Mouse (Mus musculus) CH12.LX (cell line): Measurements from ENCODE around the gene Slc27a4.

ENCODE experiments used
- CTCF ChIP-seq, 2 experiments: IDR thresholded peaks in 1 of 2; conservative IDR thresholded peaks in 1 of 2; 2 replicates each; pipeline ENCODE4 v1.5.1; 2011 to 2012; ENCODE audit warnings: low read depth in 2 of 2, low read length in 2 of 2, improper control_type of control experiment in 1 of 2, inconsistent platforms in 1 of 2, mild to moderate bottlenecking in 1 of 2, moderate library complexity in 1 of 2
- POLR2A ChIP-seq: IDR thresholded peaks from 2 replicates; pipeline ENCODE4 v1.6.1; 2011; ENCODE audit warnings: low read depth, mild to moderate bottlenecking, improper control_type of control experiment, low read length
- RAD21 ChIP-seq: IDR thresholded peaks from 2 replicates; pipeline ENCODE4 v1.6.1; 2011; ENCODE audit warnings: low read depth, mild to moderate bottlenecking, low read length, improper control_type of control experiment, moderate library complexity
- RCOR1 ChIP-seq: conservative IDR thresholded peaks from 2 replicates; pipeline ENCODE4 v1.6.1; 2012; ENCODE audit warnings: low read depth, mild to moderate bottlenecking, inconsistent platforms, low read length, improper control_type of control experiment
- USF2 ChIP-seq: conservative IDR thresholded peaks from 2 replicates; pipeline ENCODE4 v1.6.1; 2011; ENCODE audit warnings: low read depth, low read length, improper control_type of control experiment
- ZMIZ1 ChIP-seq: IDR thresholded peaks from 2 replicates; pipeline ENCODE4 v1.6.1; 2012; ENCODE audit warnings: low read depth, mild to moderate bottlenecking, inconsistent platforms, low read length, improper control_type of control experiment

DNA sequence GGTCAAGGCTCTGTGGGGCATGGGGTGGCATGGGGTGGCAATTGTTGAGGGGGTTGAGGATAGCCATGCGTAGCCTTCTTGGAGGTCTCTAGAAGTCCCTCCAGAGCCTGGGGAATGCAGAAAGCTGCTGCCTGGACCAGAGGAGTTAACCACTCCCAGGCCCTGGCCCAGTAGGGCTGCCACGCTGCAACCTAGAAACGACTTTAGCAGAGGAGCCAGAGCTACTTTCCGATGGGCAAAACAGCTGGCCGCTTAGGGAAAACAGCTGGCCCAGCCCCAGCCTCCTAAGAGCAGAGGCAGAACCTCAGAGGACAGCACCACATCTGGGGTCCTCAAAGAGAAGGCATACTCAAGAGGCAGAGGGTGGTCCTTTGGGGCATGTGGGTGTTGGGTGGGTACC, 55.5 kb downstream of the Slc27a4 start:
- TF ChIP-seq CTCF (conservative IDR thresholded peaks at IDR 0.05 in 1 of 2, IDR thresholded peaks at IDR 0.05 in 1 of 2; ENCODE audit: low read depth in 2 of 2, low read length in 2 of 2) (no peak), USF2 (no peak), POLR2A (no peak), RCOR1 (no peak), ZMIZ1 (no peak), RAD21 (no peak)
